Mouse (Mus musculus): ENCODE results near the gene Gm20828. TPM values are rescaled to one million over a fixed set of nuclear protein-coding genes. Genes with fewer than 3 reads are reported as not detected.
"Not testable (repeated sequence)": the region's sequence is repeated elsewhere in the genome, so short reads cannot be mapped to it uniquely, and the experiment has no call there.

Gene Gm20828
- total RNA-seq (2014; rRNA removed) = not detected in 2 replicates
- polyA plus RNA-seq (2012; rRNA removed) = not detected in 2 replicates

GRCm38 (mm10) chrY:11199274-11199673 lies at the start of gene Gm20828:
Gm20828 (minus strand) TSS chrY:11199374.
- H3K36me3 ChIP-seq (ENCODE audit: control insufficient read depth, insufficient read depth, low read length); H3K9ac ChIP-seq (ENCODE audit: low read depth, low read length); H3K27me3 ChIP-seq (ENCODE audit: control insufficient read depth, insufficient read depth, low read length); H3K4me1 ChIP-seq (ENCODE audit: control insufficient read depth, insufficient read depth, low read length); DNase-seq (ENCODE audit: extremely low read depth, low read depth, low spot score); H3K79me2 ChIP-seq (ENCODE audit: control insufficient read depth, insufficient read depth, low read length); H3K27ac ChIP-seq (replicated peaks; ENCODE audit: insufficient read depth, low read depth, low read length); H3K4me3 ChIP-seq (ENCODE audit: insufficient read depth, low read depth, low read length): not testable (repeated sequence)
- WGBS = no CpG with 5 or more reads among the region's 3 CpGs

Data from liver, adult 2 months (tissue).